Comparison of ENCODE assay signal across 16 mouse cellular contexts in the genomic region with DNA sequence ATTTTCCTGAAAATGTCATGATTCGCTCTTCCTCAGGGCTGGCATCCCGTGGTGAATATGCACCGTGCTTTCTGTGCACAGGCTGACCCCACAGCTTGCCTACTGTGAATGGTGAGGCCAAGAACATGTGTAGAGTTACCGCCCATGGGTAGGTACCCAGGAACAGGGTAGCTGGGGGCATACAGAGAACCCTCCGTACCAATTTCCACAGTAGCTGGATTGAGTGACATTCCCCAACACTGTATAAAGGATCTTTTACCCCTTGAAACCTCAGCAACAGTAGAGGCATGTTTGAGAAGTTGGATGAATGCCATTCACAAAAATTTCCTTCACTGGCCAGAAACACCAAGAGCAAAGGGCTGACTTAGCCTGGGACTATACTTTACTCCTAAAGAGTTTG.
"Had no signal": no experiment of that assay in that cellular context is flagged by ENCODE, and none has a peak within 500 bp of the region (broad histone marks: within the 10 kb centered on the region; RNA-seq: fewer than 3 reads in every experiment).

No protein-coding gene starts in this region.

- H3K9me3 ChIP-seq: limb, embryonic 12.5 days; liver, embryonic 12.5 days; liver, embryonic 15.5 days; midbrain, embryonic 13.5 days had no signal

- H3K4me2 ChIP-seq: limb, embryonic 12.5 days; liver, embryonic 12.5 days; liver, embryonic 15.5 days; midbrain, embryonic 13.5 days had no signal

- ATAC-seq: liver, embryonic 12.5 days; lung, postnatal 0 days; midbrain, embryonic 13.5 days; midbrain, embryonic 16.5 days had no signal

- H3K27me3 ChIP-seq: limb, embryonic 12.5 days; liver, embryonic 12.5 days; liver, embryonic 15.5 days; midbrain, embryonic 13.5 days had no signal

- H3K4me3 ChIP-seq: layer of hippocampus, adult 2 months; limb, embryonic 12.5 days; liver, embryonic 12.5 days; liver, embryonic 15.5 days; midbrain, embryonic 13.5 days had no signal

- H3K9ac ChIP-seq: limb, embryonic 12.5 days; liver, embryonic 12.5 days; liver, embryonic 15.5 days; midbrain, embryonic 13.5 days had no signal

- H3K4me1 ChIP-seq: liver, embryonic 12.5 days; liver, embryonic 15.5 days had no signal

- H3K36me3 ChIP-seq: limb, embryonic 12.5 days; liver, embryonic 12.5 days; liver, embryonic 15.5 days; midbrain, embryonic 13.5 days had no signal

- H3K27ac ChIP-seq: kidney, postnatal 0 days; layer of hippocampus, adult 2 months; limb, embryonic 12.5 days; liver, embryonic 12.5 days; liver, embryonic 15.5 days; macrophage; midbrain, embryonic 13.5 days had no signal

- DNase-seq: kidney, adult 2 months; kidney, postnatal 25 days; layer of hippocampus, adult 9-11 months; liver; lung, adult 2 months; thymus, adult 18-20 months; thymus, postnatal 36 days had no signal
